Mouse (Mus musculus): ENCODE measurements around the gene Camsap3. TPM values are rescaled to one million over a fixed set of nuclear protein-coding genes. Genes with fewer than 3 reads are reported as not detected.

Gene Camsap3
- polyA plus RNA-seq, 1 experiment from 2014 or later: 23.4 TPM

Other genes starting within 250 kb of the Camsap3 start
- gene A430078G23Rik, start 233.9 kb upstream of the Camsap3 start, polyA plus RNA-seq (2015; fragmentation: Nextera tagmentation; extraction: Ambion mirVana): 0.32 and 0.45 TPM in 2 replicates
- gene Arhgef18, start 194.3 kb upstream of the Camsap3 start, polyA plus RNA-seq (2015; fragmentation: Nextera tagmentation; extraction: Ambion mirVana): 8.2 and 8.4 TPM in 2 replicates
- 17.4 and 17.9 TPM in 2 replicates for gene Pex11g, start 119.6 kb upstream of the Camsap3 start, polyA plus RNA-seq (2015; fragmentation: Nextera tagmentation; extraction: Ambion mirVana)
- gene Tex45, start 116.4 kb upstream of the Camsap3 start, polyA plus RNA-seq (2015; fragmentation: Nextera tagmentation; extraction: Ambion mirVana): not detected in 2 replicates
- 30.3 and 31.4 TPM in 2 replicates for gene Zfp358, start 94.2 kb upstream of the Camsap3 start, polyA plus RNA-seq (2015; fragmentation: Nextera tagmentation; extraction: Ambion mirVana)
- 73.6 and 94.9 TPM in 2 replicates for gene Mcoln1, start 86.8 kb upstream of the Camsap3 start, polyA plus RNA-seq (2015; fragmentation: Nextera tagmentation; extraction: Ambion mirVana)
- 39.9 and 43.3 TPM in 2 replicates for gene Pnpla6, start 71.9 kb upstream of the Camsap3 start, polyA plus RNA-seq (2015; fragmentation: Nextera tagmentation; extraction: Ambion mirVana)
- gene C330021F23Rik, start 19.3 kb upstream of the Camsap3 start, polyA plus RNA-seq (2015; fragmentation: Nextera tagmentation; extraction: Ambion mirVana): 5.7 and 6.1 TPM in 2 replicates
- 45.9 and 48.1 TPM in 2 replicates for gene Xab2, start 34.0 kb downstream of the Camsap3 start, polyA plus RNA-seq (2015; fragmentation: Nextera tagmentation; extraction: Ambion mirVana)
- 86.6 and 86.9 TPM in 2 replicates for gene Pet100, start 34.3 kb downstream of the Camsap3 start, polyA plus RNA-seq (2015; fragmentation: Nextera tagmentation; extraction: Ambion mirVana)
- 0.29 TPM in 1 of 2 replicates, not detected in the other for gene Pcp2, start 38.3 kb downstream of the Camsap3 start, polyA plus RNA-seq (2015; fragmentation: Nextera tagmentation; extraction: Ambion mirVana)
- 161 and 169 TPM in 2 replicates for gene Stxbp2, start 43.7 kb downstream of the Camsap3 start, polyA plus RNA-seq (2015; fragmentation: Nextera tagmentation; extraction: Ambion mirVana)
- gene Retn, start 68.5 kb downstream of the Camsap3 start, polyA plus RNA-seq (2015; fragmentation: Nextera tagmentation; extraction: Ambion mirVana): not detected in 2 replicates
- 0.29 and 0.62 TPM in 2 replicates for gene Mcemp1, start 78.5 kb downstream of the Camsap3 start, polyA plus RNA-seq (2015; fragmentation: Nextera tagmentation; extraction: Ambion mirVana)
- 7.3 and 8.3 TPM in 2 replicates for gene Fcor, start 85.1 kb downstream of the Camsap3 start, polyA plus RNA-seq (2015; fragmentation: Nextera tagmentation; extraction: Ambion mirVana)
- 35.0 and 38.8 TPM in 2 replicates for gene Trappc5, start 89.0 kb downstream of the Camsap3 start, polyA plus RNA-seq (2015; fragmentation: Nextera tagmentation; extraction: Ambion mirVana)
- gene Fcer2a, start 106.9 kb downstream of the Camsap3 start, polyA plus RNA-seq (2015; fragmentation: Nextera tagmentation; extraction: Ambion mirVana): 0.06 TPM in 1 of 2 replicates, not detected in the other
- gene Clec4g, start 133.4 kb downstream of the Camsap3 start, polyA plus RNA-seq (2015; fragmentation: Nextera tagmentation; extraction: Ambion mirVana): 0.37 TPM in 1 of 2 replicates, not detected in the other
- gene Cd209a, start 161.7 kb downstream of the Camsap3 start, polyA plus RNA-seq (2015; fragmentation: Nextera tagmentation; extraction: Ambion mirVana): 0.12 and 0.20 TPM in 2 replicates

All from intestine, embryonic 16.5 days (tissue).